Mouse (Mus musculus) yolk sac, embryonic 10.5 days (tissue): ENCODE results near the gene Serpinf1.
"Not testable (repeated sequence)": the region's sequence is repeated elsewhere in the genome, so short reads cannot be mapped to it uniquely, and the experiment has no call there.

Experiments
- DNase-seq: peaks from one replicate; pipeline ENCODE4 v3.0.0-alpha.2; 2017; ENCODE audit warnings: low spot score

Serpinf1 gene

DNA sequence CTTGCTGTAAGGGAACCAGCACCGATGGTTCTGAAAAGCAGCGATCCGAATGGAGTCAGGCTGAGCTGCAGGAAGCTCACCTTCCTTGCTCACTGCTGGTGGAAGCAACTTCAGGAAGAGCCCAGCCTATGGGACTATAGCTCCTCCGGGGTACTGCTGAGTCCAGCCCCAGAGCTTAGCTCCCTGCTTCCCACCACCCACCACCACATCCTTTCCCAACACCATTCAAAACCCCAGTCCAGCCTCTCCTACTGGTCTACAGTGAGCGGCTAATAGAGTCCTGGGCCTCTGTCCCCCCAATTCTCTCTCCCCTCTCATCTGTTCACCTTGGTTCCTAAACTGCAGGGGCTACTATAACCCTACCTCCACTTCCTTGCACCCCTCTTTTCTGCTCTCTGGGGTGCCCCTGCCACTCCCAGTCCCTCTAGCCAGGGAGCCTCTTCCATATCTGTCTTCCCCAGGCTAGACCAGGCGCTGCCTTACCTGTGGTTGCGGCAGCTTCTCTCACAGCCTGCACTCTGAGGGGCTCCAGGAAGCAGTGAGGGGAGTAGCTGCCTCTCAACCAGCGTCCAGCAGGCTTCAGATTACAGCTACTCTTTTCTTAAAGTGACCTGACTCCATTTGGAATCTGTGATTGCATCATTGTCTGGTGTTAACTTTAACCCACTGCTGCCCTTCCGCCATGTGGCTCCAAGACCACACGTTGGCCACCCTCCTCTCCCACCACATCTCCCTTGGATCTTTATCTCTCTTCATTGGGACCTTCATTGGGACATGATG lies at the start of gene Serpinf1:
TSS of gene Serpinf1 (minus strand) at position 689 of the 780 bp plus-strand sequence.
- peak; percentile 42 for DNase-seq

DNA sequence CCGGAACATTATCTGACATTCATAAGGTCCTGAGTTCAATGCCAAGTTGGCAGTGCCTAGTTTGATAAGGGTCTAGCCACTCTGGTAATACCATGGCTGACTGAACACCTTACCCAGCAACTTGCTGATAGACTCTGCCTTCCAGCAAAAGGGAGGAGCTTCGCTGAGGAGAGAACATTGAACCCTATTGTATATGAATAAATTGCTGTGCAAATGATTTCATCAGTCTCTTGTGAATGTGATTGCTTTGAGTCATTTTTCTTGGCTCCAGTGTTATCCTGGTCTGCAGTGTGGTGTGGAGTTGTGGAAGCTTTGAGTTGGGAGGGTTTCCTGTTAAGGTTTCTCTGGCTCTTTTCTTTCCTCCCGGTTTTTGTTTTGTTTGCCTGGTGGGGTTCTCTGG lies 48.2 kb upstream of the Serpinf1 start:
- DNase-seq, result no peak

DNA sequence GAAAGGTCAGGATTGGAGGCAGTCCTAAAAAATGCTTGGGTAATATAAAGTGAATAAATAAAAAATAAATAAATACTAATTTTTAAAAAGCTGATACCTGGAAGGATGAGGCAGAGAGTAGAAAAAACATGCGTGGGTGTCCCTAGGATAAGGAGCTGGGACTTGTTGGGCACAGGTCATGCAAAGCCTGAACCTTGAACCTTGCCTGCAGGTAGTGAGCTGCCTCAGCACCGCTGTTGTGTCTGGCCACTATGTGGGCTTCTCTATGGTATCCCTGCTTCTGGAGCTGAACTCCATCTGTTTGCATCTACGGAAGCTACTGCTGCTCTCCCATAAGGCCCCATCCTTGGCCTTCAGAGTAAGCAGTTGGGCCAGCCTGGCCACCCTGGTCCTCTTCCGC lies 46.8 kb upstream of the Serpinf1 start:
- no peak for DNase-seq

DNA sequence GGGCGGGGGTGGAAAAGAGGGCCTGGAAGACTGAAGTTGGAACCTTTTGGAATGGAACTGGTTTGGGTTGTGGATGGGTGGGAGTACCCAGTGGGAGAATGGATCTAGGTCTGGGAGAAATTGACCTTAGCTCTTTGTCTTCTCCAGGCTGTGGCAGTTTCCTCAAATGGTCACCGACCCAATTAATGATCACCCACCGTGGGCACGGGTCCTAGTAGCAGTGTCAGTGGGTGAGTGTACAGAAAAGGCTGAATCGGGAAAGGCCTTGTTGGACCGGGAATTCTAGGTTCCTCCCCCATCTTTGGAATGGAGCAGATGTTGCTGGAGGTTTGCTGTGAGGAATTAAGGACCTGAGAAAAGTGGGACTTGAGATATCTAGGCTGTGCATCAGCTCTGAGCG lies 45.9 kb upstream of the Serpinf1 start:
- DNase-seq, result no peak

DNA sequence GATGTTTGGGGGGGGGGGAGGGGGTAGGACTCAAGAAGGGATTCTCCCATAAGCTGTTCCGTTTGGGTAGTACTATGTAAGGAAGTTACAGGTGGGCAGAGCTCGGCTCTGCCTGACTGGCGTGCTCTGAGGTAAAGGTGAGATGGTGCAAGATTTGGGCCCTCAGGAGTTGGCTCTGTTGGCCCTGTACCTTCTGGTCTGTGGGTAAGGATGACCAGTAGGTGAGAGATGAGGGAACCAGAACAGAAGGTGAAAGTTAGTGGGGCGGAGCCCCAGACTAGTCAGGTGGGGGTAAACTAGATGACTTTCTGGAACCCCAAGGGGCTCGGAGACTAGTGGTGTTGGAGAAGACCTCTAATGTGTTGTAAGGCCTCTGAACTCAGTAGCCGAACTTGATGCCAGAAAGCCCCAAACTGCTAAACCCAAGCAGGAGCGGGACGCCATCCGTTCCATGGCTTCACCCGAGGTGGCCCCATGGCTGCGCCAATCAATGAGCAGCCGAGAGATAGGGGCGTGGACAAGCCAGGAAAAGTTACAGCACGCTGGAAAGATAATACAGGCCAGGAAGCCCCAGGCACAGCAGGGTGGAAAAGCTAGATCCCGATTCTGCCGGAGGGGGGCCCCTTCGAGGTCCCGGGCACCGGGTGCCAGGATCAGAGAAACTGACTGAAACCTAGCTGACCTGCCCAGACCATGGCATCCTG lies 45.2 kb upstream of the Serpinf1 start:
- peak; percentile 66 for DNase-seq

DNA sequence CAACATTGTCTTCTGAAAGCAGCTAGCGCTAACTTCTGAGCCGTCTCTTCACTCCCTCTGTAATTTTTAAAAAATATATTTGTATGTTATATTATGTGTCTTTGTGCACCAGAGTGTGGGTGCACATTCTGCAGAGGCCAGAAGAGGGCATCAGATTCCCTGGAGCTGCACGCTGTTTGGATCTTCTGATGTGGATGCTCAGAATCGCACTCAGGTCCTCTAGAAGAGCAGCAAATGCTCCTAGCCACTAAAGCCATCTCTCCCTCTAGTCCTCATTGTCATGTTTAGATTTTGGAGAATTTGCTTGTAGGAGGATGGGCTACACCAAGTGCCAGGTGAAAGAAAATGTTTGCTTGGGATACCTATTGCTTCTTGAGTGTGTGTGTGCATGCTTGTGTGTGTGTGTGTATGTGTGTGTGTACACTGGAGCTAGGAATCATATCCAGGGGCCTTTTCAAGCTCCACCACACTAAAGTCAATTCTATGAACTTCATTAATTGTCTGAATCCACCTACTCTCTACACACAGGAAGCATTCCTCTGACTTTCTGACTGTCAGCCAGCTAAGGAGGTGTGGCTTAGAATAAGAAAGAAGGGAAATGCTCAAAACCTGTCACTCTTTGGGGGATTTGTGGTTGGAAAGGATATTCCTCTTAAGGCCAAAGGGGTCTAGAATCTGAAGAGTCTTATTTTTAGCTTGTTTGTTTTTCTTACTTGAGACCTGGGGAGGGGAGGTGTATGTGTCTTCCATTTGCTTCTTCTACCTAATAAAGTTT lies 44.4 kb upstream of the Serpinf1 start:
- no peak for DNase-seq

DNA sequence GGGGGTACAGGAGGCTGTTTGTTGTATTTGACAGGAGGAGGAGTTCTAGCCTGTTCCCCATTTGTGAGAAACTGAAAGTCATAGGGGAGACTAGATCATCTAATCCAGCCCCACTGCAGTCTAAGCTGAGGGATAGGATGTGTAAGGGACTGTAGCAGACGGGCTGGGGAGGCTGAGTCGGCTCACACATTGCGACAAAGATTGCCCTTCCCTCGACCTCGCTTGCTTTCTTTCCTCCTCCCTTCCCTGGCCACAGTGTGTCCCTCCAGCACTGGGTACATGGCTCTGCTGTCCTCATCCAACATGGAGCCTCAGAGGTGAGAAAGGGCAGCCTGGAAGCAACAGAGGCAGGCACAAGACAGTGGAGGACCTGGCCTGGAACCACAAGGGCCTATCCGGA lies 42.5 kb upstream of the Serpinf1 start:
- DNase-seq, result no peak

DNA sequence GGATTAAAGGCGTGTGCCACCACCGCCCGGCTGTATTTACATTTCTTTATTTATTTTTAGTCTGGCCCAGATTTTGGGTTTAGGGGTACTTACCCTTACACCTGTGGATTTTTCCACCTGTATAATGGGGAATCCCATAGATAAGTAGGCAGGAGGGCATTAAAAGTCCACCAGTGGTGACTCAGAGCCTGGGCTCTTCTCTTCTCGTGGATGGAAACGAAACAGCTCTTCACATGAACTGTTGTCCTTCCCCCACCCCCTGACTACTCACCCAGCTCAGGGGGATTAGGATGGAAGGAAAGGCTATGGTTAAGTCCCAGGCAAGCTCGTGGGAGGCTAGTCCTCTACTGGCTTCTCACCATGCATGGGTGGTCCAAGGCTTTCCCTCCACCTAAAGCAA lies 41.9 kb upstream of the Serpinf1 start:
- DNase-seq, result no peak

DNA sequence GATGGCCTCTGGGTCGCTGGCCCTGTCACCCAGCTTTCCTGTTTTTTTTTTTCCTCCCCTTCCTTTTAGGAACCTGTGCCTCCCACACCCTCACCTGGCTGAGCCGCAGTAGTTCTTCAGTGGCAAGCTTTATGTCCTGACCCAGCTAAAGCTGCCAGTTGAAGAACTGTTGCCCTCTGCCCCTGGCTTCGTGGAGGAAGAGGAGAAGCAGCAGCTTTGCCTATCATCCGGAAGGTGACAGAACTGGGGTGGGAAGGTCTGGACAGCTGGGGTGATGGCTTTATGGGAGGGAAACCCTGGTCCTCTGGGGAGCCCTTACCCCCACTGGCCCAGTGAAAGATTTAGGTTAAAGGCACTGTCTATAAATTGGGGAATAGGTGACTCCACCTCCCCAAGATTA lies 41.1 kb upstream of the Serpinf1 start:
- no peak for DNase-seq

DNA sequence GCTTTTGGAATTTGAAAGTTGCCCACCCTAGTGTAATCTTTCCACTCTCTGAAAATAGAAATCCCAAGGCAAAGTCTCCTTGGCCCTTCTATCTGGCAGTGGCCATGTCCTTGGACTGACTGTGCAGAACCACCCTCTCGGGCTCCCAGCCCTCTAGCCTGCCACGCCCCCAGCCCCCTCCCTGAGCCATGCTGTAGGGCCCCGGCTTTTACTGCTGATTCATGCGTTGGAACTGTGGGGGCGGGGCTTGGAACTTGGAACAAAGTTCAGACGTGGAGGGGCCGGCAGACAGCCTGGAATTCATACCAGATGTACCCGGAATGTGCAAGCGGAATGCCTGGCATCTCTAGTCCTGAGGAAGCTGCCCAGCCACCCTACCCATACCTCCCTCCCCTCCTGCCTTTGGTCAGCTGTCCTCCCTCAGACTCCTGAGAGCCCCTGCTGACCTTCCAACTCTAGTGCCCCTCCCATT lies 40.4 kb upstream of the Serpinf1 start:
- DNase-seq, result peak; percentile 98

DNA sequence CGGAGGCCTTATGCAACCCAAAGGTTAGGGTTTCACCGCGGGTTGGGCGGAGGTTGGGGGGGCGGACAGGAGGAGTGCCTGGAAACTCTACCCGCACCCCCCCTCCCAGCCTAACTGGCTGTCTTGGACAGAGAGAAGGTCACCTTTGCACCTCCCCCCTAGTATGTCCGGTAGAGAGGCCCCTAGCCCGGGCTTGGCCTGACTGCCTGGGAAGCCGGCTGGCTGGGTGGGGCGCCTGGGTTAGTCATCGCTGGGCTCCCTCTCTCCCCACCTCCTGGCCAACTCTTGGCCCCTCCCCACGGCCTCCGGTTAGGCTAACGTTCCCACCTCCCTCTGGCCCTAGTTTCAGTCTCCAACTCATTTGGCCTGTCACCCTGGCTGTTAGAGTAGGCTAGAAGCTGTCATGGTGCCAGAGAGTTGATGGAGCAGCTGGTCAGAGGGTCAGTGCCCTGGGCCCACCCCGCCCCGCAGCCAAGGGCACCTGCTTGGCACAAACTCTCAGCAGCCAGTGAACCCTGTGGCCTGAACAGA lies 39.8 kb upstream of the Serpinf1 start:
- peak; percentile 87 for DNase-seq

DNA sequence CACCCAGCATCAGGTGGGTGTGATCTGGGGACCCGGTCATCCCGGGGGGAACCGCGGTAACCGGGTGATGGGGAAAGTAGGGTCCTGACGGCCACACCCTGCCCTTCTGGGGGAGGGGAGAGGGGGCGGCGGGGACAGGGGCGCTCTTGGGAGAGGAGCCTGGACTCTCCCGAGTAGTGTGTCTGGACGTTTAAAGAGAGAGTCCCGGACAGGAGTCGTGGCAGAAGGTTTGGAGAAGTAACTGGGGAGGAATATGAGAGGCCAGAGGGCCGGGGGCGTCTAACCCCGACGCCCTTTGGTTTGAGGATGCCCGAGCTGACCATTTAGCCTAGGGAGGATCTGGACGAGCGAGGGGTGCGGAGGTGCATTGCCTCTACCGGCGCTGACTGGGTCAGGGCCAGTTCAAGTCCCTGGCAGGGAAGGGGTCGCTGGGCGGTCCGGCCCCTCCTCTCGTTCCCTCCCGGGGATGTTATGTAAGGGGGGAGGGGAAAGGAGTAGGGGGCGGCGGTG lies 39.3 kb upstream of the Serpinf1 start:
- DNase-seq, result no peak

DNA sequence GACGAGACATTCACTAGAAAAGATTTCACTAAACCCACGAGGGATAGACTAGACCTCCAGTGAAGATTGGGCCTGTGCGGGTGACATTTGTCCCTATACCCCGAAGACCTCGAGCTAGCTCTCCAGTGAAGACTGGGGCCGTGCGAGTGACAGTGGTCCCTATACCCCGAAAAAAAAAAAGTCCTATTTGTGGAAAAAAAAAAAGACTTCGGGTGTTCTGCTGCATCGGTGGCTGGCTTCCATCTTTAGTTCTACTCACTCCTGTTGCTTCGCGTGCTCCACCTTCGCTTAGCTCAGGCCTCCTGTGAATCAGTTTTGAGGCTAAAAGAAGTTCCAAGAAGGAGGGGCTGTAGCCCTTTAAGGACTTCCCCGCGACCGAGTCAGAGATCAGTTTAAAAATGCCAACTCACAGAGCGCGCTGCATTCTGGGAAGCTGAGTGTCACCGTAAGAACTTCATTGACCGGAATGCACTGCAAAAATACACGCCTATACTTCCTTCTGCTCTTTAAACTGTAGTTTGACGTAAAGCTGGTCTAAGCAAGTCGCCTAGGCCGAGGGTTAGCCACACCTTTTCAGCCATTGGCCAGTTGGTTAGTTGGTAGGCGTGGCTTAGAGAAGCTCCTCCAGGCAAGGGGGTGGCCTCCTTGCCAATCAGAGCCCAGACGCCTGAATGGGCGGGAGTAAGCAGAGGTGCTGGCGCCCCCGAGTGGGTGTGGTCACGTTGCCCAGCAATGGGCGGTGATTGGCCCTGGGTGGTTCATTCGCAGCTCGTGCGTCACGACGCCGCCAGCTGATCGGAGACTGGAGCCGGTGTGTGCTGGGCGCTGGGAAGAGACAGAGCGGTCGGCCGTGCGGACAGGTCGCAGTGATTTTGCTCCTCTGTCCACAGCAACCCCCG lies 38.6 kb upstream of the Serpinf1 start, which contains the start of gene Tlcd2:
TSS of gene Tlcd2 (plus strand) at position 872 of the 899 bp plus-strand sequence.
- peak; percentile 100 for DNase-seq

DNA sequence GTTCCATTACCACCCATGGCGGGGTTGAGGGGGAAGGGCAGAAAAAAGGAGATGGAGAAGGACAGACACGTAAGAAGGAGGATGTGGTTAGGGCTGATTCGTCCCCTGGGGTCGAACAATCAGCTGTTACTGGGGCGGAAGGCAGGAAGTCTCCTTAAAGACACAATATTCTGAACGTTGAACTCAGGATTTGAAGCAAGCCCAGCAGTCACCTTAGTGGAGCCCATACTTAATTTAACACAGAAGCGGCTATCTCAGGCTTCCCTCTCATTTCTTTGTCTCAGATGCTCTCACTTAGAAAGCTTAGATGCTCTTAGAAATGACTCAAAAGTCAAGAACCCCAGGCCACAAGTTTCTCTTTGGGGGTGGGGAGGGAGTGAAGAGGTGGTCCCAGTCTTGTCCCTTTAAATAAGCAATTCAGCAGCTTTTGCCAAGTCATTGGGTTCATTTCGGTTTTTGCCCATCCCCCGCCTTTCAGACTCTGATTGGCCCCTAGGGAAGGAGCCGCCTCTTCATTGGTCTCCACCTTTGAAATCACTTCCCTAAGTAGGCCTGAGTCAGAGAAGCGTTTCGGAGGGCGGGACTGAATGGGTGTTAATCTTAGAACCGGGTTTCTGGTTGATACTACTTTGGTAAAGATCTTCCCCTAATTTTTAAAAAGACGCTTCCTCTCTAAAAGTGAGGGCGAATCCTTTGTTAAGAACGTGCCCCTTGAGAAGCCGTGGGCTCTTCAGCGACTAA lies 37.8 kb upstream of the Serpinf1 start:
- peak; percentile 97 for DNase-seq

DNA sequence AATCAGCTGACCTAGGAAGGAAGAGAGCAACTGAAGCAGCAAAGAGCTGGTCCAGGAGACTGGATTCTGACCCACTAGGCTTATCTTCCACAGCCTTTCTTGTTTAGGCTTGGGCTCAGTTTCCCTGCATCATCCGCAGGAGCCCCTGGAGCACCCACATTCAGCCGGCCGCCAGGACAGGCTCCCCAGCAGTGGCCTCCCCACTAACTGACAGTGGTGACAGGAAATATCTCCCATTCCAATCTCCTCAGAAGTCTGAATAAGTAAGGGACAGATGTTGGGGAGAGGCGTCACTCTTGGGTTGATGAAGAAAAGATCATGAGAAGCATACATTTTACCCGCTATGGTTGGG lies 37.2 kb upstream of the Serpinf1 start:
- DNase-seq, result no peak

DNA sequence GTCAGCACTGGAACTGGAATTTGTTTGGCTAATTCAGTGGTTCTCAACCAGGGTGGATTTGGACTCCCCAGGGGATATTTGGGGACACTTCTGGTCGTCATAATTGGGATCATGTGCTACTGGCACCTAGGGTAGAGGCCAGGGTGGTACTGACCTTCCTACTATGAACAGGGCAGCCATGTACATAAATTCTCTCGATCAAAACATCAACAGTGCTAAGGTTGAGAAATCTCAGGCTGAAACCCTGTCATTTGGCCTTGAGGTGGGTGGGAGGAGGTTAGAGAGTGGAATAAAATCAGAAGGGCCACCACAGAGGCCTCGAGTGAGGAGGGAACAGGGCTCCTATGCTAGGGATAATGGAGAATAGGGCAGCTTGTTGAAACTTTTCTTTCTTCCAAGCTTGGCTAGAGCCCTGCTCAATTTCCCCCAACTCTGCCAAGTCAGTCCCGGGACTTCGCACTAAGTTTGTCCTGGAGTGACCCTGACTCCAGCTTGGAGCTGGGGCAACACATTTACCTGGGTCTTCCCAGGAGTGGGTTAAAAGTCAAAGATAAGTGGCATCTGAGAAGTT lies 36.7 kb upstream of the Serpinf1 start:
- no peak for DNase-seq

DNA sequence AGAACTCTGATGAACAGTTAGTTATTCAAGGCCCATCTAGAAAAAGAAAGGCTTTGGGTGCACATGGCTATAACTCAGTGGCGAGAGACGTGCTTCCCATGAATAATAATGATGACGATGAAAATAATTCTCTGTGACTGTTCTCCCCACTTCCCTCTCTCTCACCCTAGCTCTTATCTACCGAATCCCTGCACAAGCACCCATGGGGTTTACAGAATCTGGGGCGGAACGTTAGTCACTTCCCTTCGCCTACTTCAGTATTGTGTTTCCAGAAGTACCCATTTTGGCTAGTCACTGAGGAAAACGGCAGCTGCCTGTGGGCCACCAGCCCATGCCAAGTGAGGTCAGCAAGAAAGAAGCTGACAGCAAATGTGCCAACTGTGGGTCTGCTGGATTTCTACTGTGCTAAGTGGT lies 36.1 kb upstream of the Serpinf1 start:
- no peak for DNase-seq

DNA sequence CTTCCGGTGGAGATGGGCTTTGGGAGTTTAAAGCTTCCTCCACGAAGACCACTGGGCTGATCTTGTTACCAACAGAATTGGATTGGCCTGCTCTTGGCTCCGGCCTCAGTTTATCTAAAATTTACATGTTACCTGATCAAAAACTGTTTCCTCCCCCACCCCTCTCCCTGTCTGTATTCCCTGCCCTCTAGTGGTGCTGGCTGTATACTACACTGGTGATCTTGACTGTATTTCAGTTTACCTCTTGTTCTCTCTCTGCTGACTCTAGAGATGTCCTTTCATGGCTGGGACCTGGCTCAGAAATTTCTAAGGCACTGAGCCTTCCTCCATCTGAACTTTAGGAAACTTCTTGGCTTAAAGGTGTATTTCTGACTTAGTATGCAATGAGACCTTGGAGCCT lies 35.7 kb upstream of the Serpinf1 start:
- DNase-seq, result no peak

DNA sequence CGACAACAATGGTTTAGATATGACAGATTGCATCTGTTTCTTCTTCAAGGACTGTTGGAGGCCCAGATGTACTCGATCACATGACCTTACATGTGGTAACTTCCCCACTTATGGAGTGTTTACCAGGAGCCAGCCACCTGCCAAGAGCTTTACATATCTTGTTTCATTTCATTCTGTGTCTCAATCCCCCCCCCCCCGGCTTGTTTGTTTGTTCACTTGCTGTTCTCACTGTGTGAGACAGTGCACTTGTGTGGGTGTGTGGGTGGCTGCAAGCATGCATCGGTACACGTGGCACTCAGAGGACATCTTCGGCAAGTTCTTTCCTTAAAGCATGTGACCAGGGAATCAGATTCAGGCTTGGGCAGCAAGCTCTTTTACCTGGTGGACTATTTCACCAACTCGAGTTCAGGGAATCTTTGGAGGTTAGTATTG lies 34.0 kb upstream of the Serpinf1 start:
- no peak for DNase-seq

DNA sequence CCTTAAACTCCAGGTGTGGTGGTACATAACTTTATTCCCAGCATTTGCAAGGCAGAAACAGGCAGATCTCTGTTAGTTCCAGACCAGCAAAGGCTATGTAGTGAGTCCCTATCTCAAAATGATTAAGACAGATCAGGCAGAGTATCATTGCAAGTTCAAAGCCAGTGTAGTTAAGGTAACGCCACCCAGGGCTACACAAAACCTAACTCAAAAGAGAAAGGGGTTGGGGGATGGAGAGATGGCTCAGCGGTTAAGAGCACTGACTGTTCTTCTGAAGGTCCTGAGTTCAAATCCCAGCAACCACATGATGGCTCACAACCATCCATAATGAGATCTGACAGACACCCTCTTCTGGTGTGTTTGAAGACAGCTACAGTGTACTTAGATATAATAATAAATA lies 33.5 kb upstream of the Serpinf1 start:
- not testable (repeated sequence) for DNase-seq
